Mouse (Mus musculus) left cerebral cortex, postnatal 25 days (tissue): Measurements from ENCODE around the gene Sccpdh. TPM values are rescaled to one million over a fixed set of nuclear protein-coding genes. Genes with fewer than 3 reads are reported as not detected.
"Not testable (repeated sequence)": the region's sequence is repeated elsewhere in the genome, so short reads cannot be mapped to it uniquely, and the experiment has no call there.

Experiments
- DNase-seq, 2 experiments: peaks; one replicate each; pipeline ENCODE4 v3.0.0; 2022; ENCODE audit warnings: low spot score in 2 of 2, mixed read lengths in 1 of 2
- intact Hi-C: fragments of 180-260 bp; cut with DNase I; formaldehyde crosslinking; loops from one replicate; pipeline ENCODE4 v1.15.1; 2025
- total RNA-seq, 2 experiments: library from RNA; stranded (reverse); gene quantifications; 2 replicates each; pipeline ENCODE4 v1.2.3; 2021

Gene Sccpdh
- 10 to 100 TPM; 60.6 to 63.6 TPM for total RNA-seq

DNA sequence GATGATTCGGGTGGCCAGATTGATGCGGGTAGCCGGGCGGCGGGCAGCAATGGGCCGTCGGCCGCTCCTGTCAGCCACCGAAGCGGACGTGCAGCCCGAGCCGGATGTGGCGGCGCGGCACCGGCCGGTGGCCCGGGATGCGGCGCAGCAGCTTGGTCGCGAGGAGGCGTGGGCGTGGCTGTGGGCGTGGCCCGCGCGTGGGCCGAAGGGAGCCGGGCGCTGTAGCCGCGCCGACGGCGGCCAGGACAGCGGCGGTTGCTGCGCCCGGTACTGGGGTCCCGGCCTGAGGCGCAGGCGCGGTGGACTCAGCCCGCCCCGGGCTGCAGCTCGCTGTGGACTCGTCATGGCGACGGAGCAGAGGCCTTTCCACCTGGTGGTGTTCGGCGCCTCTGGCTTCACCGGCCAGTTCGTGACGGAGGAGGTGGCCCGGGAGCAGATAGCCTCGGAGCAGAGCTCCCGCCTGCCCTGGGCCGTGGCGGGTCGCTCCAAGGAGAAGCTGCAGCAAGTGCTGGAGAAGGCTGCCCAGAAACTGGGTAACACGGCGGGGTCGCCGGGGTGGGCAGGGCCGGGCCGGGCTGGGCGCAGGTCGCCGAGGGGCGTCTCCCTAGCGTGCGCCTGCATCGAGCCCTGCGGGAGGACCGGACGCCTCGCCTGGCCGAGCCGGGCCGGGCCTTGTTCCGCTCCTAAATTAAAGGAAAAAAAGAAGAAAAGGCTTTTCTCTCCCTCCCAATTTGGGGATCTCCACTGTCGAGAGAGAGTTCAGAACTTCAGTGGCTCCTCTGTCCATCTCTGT lies at the start of gene Sccpdh:
Sccpdh (plus strand) TSS at position 198 of the 793 bp plus-strand sequence.
- intact Hi-C loops = no loop called here

DNA sequence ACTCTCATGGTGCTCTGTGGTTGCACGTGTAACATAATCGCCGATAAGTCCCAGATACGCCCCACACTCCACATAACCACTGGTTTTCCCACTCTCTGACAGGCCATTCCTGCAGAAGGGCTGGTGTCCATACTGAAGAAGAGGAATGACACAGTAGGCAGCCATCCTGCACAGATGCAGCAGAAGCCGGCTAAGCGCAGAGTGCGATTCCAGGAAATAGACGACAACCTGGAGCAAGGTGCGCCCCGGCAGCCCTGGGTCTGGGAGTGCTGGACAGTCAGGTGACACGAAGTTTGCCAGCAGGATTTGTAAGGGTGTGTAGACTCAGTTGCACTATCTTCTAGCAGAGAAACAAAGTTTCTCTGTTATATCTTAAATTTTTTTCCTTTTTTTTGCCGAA lies 45.3 kb upstream of the Sccpdh start:
- intact Hi-C loops = loop anchor here (5.0 kb wide), 1 partner anchor 75 kb away; the partner anchor contains the start of genes Cnst and Tfb2m
- no peak for DNase-seq

More for the DNA sequence above, at the start of gene Sccpdh:
- peak; percentile 68 to 84 for DNase-seq

DNA sequence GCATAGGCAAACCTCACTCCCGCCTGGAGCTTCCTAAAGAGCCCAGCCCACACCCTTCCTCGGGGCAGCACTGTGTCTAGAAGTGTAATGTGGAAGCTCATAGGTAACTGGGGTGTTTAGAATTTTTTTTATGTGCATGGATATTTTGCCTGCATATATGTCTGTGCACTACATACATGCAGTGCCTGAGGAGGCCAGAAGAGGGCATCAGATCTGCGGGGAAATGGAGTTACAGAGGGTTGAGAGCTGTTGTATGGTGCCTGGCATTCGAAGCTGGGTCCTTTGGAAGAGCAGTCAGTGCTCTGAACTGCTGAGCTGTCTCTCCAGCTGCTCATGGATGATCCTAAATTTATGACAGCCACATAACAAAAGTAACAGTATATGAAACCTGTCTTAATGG lies 44.4 kb upstream of the Sccpdh start:
- intact Hi-C loops = loop anchor here (2.0 to 5.0 kb wide), 2 partner anchors 76 to 117 kb away; partner anchors contain the start of genes Cnst and Tfb2m
- peak in 1 of 2 experiments; percentile 27 for DNase-seq

DNA sequence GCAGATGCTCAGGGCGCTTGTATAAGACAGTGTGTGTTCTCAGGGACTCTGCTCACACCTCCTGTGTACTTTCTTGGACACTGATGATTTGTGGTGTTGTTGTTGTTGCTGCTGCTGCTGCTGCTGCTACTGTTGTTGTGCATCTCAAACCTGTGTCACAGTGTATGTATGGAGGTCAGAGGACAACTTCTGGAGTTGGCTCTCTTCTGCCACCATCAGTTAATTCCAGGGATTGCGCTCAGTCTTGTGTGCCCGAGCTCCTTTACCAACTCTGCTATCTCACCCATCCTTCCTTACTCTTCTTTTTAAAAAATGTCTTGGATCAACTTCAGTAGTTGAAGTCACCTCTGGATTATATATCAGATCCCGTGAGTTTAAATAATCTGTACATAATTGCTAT lies 43.7 kb upstream of the Sccpdh start:
- intact Hi-C loops = loop anchor here (2.0 to 5.0 kb wide), 2 partner anchors 77 to 118 kb away; partner anchors contain the start of genes Cnst and Tfb2m
- peak; percentile 28 to 31 for DNase-seq

DNA sequence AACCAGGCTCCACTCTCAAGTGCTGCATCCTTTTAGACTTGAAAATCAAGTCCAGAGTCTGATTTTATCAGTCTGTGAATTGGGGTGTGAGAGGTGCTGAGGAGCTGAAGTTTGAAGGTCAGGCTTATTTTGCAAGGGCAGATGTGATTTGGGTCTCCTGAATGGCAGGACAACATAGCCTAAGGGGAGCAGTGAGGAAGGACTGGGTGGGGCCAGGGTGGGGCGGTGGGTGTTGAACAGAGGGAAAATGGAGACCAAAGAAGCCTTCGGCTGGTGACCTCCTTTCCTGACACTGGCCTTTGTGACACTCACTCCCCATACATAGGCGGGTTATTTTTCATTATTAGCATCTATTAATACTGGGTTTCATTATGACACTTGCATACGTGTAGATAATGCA lies 40.2 kb upstream of the Sccpdh start:
- intact Hi-C loops = no loop called here
- DNase-seq = no peak

DNA sequence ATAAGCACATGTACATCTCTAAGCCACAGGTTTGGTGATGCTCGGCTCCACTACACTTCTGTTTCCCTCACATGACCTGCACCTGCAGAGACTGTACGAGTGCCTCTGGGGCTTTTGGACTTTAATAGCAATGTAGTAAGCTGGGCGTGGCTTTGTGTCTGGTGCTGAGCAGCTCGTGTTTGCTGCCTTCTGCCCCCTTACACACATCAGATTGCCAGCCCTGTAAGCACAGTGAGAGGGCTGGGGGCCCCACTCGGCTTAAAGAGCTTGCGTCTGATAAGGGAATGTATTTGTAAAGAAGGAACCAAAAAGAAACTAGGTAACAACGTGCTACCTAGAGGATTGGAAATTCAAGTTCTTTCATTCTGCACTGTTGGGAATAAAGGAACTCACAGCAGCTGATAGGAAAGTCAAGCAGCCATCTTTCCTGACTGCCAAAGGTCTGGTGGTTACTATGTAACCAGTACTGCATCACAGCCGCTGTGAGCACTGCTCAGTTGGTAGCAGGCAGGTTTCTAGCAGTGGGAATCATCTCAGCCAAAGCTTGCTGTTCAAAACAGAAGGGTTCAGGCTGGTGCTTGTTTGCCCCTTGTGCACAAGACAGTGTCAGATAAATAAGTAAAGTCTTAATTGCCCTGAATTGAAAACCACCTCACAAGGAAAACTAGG lies 39.4 kb upstream of the Sccpdh start:
- no peak for DNase-seq
- intact Hi-C loops = no loop called here

DNA sequence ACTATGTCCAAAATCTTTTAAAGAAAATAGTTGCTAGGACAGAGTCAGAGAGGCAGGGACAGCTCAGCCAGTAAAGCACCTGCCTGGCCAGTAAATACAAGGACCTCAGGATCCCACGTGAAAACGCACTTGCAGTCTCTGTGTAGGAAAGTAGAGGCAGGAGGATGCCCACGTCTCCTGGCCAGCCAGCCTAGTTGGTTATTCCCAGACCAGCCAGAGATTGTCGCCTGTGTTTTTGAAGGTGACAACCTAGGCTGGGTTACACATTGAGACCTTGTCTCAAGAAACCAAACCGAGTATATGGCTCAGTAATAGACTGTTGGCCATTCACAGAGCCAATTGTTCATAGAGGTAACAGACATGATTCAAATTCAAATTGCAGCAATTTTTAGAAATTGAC lies 38.7 kb upstream of the Sccpdh start:
- DNase-seq = no peak
- intact Hi-C loops = no loop called here

DNA sequence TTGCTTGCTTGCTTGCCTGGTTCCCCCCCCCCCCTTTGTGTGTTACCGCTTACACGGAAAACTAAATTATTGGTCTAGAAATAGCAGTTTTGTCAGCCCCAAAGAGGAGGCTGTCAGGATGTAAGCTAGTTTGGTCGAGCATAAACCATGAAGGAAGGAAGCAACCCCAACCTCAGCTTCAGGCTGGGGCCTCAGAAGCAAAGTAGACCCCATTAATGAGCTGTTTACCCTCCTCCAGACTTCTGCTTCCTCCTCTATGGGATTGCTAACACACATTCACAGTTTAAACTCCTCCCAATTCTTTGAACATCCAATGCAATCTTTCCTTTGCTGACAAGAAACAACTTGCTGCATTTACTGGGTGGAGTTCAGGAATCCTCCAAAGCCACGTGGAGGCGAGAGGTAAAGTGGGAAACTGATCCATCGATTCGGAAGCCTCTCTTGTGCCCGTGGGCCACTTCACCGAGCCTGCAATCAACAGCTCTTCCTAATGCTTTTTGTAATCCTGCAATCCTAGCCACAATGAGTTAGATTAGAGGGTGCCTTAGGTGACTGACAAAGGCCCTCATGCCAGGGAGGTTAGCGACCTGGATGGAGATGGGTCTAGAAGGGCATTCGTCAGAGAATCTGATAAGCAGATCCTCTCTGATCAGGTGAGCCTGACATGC lies 35.1 kb upstream of the Sccpdh start:
- DNase-seq = no peak
- intact Hi-C loops = no loop called here

DNA sequence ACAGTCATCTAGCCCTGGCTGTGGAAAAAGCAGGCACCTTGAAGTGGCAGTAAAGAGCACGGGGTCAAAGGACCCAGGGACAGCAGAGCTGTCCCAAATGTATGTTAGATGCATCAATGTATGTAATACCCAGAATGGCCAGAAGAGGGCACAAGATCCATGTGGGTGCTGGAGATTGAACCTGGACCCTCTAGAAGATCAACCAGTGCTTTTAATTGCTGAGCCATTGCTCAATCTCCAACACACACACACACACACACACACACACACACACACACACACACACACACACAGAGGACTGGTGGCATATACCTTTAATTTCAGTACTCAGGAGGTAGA lies 34.6 kb upstream of the Sccpdh start:
- DNase-seq = peak in 1 of 2 experiments; percentile 17
- intact Hi-C loops = no loop called here

DNA sequence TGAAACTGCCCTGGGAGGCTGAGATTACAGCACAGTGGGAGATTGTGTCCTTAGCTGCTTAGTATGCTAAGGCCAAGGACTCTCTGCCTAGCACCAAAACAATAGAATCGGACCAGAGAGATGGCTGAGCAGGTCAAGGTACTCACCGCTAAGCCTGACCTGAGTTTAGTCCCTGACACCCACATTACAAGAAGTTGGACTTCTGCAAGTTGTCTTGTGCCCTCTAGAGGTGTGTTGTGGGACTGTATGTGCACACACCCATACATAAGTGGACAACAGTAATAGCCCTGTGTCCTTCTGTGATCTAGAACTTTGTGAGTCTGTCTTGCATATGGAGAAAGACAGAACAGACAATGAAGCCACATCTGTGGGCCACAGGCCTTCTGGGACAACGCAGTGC lies 33.9 kb upstream of the Sccpdh start:
- intact Hi-C loops = no loop called here
- DNase-seq = no peak

DNA sequence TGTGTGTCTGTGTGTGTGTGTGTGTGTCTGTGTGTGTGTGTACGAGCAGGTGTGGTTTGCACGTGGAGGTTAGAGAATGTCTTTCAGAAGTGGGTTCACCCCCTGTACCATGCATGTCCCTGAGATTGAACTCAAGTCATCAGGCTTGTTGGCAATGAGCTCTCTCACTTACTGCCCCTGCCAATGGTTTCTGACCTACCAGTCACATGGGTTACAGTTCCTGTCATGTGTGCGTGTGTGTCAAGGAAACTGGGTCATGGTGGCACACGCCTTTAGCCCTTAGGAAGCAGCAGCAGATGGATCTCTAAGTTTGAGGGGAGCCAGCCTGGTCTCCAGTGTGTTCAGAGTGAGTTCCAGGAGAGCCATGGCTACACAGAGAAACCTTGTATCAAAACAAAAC lies 25.3 kb upstream of the Sccpdh start:
- DNase-seq = no peak
- intact Hi-C loops = loop anchor here (10.0 kb wide), 1 partner anchor 92 kb away; no protein-coding TSS in a partner anchor

DNA sequence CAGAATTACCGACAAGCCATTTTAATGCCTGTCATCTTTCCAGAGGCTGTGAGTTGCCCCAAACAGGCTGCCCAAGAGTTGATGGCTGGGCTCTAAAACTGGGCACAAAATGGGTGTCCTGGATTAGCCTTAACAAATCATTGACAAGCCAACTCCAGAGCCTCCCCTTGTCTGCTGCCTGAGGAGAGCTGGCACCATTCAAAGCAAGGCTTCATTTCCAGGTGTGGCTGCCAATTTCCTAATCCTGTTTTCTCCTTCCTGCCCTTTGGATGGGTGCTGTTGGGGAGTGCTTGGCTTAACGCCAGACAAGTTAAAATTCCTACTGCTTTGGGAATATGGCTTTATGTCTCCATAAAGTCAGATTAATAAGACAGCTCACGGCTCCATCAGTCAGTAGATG lies 23.9 kb upstream of the Sccpdh start:
- DNase-seq = no peak
- intact Hi-C loops = loop anchor here (10.0 kb wide), 1 partner anchor 91 kb away; no protein-coding TSS in a partner anchor

DNA sequence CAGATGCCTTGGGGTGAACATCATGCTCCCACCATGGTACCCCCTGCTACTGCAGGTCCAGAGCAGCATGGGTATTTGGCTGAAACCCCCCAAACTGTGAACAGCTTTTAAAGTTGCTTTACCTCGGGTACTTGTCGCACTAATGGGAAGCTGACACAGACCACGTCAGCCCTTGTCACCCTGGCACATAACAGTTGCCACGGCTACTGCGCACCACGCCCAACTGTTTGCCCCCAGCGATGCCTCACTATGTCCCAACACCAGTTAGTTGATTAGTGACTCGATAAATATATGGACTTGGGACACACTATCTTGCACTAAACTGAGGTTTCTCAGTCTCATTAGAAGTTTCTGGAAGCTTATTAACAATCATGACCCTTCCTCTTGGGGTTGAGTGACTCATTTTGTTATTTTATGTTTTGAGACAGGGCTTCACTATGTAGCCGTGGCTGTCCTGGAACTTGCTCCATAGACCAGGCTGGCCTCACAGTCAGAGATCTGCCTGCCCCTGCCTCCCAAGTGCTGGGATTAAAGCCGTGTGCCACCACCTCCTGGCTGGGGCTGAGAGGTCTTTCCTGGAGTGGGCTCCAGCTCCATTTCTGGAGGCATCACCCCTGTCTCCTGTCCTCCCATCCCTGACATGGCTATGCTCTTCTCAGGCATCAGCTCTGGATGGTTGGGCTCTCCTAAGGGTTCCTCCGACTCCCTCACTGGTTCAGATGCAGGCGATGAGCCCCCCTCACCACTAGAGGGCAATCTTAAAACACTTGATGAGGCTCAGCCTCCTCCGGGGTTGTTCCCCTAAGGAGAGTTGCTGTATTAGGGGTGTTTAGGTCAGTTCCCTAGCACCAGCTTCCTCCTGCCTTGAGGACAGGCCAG lies 22.7 kb upstream of the Sccpdh start:
- DNase-seq = peak; percentile 85 to 90
- intact Hi-C loops = loop anchor here (10.0 kb wide), 1 partner anchor 89 kb away; no protein-coding TSS in a partner anchor

DNA sequence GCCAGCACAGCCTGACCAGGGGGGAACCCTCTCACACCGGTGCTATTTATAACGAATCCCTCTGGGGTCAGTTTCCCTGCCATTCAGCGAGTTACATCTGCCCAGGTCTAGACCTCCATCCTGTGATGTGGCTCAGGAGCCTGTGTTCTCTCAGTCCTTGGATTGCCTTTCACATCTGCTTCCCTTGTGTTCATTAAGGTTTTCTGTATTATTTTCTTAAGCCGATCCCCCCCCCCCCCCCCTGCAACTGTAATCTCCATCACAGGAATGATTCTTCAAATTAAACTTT lies 22.1 kb upstream of the Sccpdh start:
- no peak for DNase-seq
- intact Hi-C loops = loop anchor here (10.0 kb wide), 1 partner anchor 89 kb away; no protein-coding TSS in a partner anchor

DNA sequence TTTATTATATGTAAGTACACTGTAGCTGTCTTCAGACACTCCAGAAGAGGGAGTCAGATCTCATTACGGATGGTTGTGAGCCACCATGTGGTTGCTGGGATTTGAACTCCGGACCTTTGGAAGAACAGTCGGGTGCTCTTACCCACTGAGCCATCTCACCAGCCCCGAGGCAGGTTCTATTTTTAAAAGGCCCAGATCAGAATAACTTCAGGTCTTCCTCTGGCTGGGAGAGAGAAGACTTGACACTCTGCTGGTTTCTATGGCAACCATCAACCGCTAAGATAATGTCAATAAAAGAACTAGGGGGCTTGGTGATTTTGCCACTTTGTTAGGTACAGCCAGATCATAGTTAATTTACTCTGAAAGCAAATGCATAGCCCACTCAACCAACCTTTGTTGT lies 19.3 kb upstream of the Sccpdh start:
- DNase-seq = not testable (repeated sequence)
- intact Hi-C loops = loop anchor here (10.0 kb wide), 1 partner anchor 86 kb away; no protein-coding TSS in a partner anchor

DNA sequence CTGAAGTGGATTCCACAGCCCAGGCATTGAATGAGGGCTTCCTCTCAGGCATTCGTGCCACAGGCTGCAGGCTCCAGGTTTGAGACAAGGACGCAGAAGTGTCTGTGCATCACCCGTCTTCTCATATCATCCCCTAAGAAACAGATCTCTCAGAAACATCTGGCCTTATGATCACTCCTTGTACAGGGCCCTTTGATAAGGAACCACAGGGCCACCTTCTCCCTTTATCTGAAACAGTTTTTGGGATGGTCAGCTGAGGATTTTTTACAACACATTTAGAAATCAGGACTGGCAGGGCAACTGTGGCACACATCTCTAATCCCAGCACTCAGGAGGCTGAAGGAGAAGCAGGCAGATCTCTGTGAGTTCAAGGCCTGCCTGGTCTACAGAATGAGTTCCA lies 18.7 kb upstream of the Sccpdh start:
- intact Hi-C loops = loop anchor here (10.0 kb wide), 1 partner anchor 85 kb away; no protein-coding TSS in a partner anchor
- DNase-seq = no peak

DNA sequence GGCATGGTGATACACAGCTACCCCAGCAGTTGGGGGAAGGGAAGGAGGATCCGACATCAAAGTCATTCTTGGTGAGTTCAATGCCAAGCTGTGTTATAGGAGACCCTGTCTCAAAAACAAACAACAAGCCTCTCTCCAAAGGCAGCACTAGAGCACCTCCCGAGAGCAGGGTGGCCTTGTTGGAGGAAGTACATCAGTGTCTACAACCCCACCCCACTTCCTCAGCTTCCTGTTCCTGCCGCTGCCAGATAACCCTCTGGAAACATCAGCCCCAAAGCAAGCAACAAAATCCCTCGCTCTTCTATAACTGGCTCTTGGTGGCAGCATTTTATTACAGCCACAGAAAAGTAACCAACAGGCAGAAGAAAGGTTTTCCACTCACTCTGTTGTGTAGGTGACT lies 17.7 kb upstream of the Sccpdh start:
- DNase-seq = no peak
- intact Hi-C loops = no loop called here

DNA sequence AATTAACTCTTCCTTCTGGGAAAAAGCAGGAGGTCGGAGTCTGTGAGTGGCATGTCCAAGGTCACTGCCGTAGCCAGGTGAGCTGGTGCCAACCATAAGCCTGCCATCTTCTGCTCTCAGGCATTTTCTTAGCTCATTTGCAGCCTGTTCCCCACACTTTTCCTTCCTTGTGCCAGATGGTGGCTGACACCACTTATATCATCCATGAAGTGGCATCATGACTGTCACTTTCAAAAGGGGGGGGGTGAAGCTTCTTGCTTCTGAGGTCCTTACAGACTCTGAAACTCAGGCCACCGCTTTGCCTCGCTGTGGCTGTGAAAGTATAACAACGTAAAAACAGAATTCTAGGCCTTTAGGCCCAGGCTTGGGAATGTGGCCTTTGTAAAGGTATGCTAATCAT lies 16.8 kb upstream of the Sccpdh start:
- DNase-seq = peak in 1 of 2 experiments; percentile 55
- intact Hi-C loops = no loop called here

DNA sequence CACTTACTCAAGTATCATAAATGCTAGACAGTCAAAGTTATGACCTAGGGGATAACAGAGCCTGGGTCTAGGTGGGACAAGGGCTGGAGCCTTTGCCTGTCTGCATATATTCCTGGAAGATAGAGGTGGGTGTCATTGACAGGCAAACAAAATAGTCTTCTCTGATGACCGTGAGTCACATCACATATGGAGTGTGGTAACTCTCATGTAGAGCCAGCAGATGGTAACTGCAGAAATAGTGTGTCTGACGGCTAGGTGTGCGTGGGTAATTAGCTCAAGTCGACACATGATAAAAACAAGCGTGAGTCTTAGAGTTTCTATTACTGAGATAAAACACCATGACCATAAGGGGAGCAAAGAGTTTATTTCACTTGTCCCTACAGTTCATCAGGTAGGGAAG lies 4.9 kb upstream of the Sccpdh start:
- intact Hi-C loops = no loop called here
- DNase-seq = peak; percentile 28 to 82
